Mouse (Mus musculus): ENCODE measurements around the gene Map1lc3b. TPM values are rescaled to one million over a fixed set of nuclear protein-coding genes. Genes with fewer than 3 reads are reported as not detected.
"Not testable (repeated sequence)": the region's sequence is repeated elsewhere in the genome, so short reads cannot be mapped to it uniquely, and the experiment has no call there.

Map1lc3b gene
- polyA plus RNA-seq, 1 experiment: 140 TPM

DNA sequence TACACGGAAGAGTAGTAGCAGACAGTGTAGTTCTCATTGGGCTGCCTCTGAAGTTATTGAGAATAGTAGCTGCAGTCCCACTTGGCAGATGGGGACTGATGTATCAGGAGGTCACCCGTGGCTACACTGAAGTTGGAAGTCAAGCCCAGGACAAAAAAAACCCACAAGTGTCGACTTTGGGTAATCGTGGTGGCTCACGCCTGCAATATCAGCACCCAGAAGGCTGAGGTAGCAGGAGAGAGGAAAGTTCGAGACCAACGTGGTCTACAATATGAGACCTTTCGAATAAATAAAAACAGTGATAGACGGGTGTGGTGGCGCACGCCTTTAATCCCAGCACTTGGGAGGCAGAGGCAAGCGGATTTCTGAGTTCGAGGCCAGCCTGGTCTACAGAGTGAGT lies 5.4 kb upstream of the Map1lc3b start:
- peak overlapping the region; percentile 26 for H3K4me3 ChIP-seq (replicated peaks; ENCODE audit: extremely low read depth, low read depth, low read length)
- TF ChIP-seq POLR2A (IDR thresholded peaks at IDR 0.05; ENCODE audit: borderline replicate concordance, extremely low read depth, low read depth, low read length) (no peak), CTCF (IDR thresholded peaks at IDR 0.05; ENCODE audit: insufficient read depth, low read length) (no peak)
- peaks cover 11% of the 10 kb centered on the region for H3K4me1 ChIP-seq (ENCODE audit: control insufficient read depth, insufficient read depth, low read length)
- no peak for DNase-seq
- WGBS: 38% methylated on average over 13 of the region's 13 CpGs

DNA sequence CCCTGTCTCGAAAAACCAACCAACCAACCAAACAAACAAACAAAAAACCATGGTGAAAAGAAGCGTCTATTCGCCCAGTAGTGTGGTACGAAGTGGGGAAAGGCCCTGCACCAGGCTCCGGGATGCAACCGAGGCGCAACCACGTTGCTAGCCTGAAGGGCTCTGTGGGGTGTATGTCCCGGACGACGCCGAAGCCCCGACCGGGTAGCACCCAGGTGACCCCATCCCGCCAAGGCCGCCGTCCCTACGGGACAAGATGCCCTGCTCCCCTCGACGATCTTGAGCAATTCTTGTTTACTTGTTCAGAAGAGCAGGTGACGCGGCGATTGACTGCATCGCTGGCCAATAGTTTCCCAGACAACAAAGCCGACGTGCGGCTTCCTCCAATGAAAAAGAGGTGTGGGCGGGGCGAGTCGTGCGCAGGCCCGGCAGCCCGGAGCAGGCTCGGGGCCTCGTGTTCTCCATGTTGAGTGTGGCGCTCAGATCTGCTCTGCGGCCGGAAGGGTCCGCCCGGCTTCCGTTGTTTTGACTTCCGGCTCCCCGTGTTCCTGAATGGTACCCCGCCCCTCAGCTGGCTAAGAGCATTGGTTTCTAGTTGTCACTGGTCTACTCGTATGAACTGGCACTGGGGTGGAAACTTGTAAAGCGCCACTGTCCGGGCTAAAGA lies 4.9 kb upstream of the Map1lc3b start:
- H3K4me1 ChIP-seq (ENCODE audit: control insufficient read depth, insufficient read depth, low read length): peaks cover 9% of the 10 kb centered on the region
- under 1% methylated on average over 47 of the region's 47 CpGs for WGBS
- TF ChIP-seq CTCF (IDR thresholded peaks at IDR 0.05; ENCODE audit: insufficient read depth, low read length) (no peak), POLR2A (IDR thresholded peaks at IDR 0.05; ENCODE audit: borderline replicate concordance, extremely low read depth, low read depth, low read length) (peak; percentile 100; the same call in 1 of the 2 replicates)
- peak; percentile 99 for DNase-seq
- peak overlapping the region; percentile 91 for H3K4me3 ChIP-seq (replicated peaks; ENCODE audit: extremely low read depth, low read depth, low read length)

DNA sequence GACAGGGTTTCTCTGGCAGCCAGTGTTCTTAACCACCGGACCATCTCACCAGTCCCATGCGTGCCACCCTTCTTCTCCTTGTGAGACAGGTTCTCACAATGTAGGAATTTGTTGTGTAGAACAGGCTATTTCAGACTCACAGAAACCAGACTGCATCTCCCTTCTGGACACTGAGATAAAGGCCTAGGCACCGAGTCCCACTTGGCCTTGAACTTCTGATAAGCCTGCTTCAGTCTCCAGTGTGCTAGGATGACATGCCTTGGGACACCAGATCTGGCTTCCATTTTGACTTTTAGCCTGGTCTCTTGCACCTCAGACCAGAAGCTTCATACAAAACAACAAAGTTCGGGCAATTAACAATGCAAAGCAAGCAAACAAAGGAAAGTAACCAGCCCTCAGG lies 1.4 kb upstream of the Map1lc3b start:
- Histone ChIP-seq H3K4me3 (replicated peaks; ENCODE audit: extremely low read depth, low read depth, low read length) (no peak overlapping the region), H3K4me1 (ENCODE audit: control insufficient read depth, insufficient read depth, low read length) (peaks cover 24% of the 10 kb centered on the region)
- no peak for DNase-seq
- WGBS: 84% methylated on average over 4 of the region's 4 CpGs
- TF ChIP-seq POLR2A (IDR thresholded peaks at IDR 0.05; ENCODE audit: borderline replicate concordance, extremely low read depth, low read depth, low read length) (no peak), CTCF (IDR thresholded peaks at IDR 0.05; ENCODE audit: insufficient read depth, low read length) (no peak)

DNA sequence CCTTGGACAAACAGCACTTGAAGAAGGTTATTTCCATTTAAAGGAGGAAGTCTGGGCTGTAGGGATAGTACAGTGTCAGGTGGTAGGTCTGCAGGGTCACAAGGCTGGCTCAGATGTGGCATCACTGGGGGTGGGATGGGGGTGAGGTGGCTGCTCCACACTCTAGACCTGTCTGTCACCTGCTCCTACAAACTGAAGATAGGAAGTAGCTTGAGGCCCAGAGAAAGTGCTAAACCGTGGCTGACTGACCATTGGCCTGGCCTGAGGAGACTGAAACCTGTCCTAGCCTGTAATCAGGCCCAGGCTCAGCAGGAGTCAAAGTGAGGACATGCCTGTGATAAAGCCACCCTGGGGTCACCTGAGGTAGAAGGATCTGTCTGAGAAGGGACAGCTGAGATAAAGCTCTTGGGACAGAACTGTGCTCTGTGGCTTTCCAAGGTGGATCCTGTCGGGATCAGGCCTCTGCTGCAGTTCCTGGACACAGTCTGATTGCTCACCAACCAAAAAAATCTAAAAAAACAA lies 895 bp upstream of the Map1lc3b start:
- TF ChIP-seq CTCF (IDR thresholded peaks at IDR 0.05; ENCODE audit: insufficient read depth, low read length) (no peak), POLR2A (IDR thresholded peaks at IDR 0.05; ENCODE audit: borderline replicate concordance, extremely low read depth, low read depth, low read length) (no peak)
- DNase-seq: no peak
- 48% methylated on average over 2 of the region's 2 CpGs for WGBS
- no peak overlapping the region for H3K4me3 ChIP-seq (replicated peaks; ENCODE audit: extremely low read depth, low read depth, low read length)
- peaks cover 28% of the 10 kb centered on the region for H3K4me1 ChIP-seq (ENCODE audit: control insufficient read depth, insufficient read depth, low read length)

DNA sequence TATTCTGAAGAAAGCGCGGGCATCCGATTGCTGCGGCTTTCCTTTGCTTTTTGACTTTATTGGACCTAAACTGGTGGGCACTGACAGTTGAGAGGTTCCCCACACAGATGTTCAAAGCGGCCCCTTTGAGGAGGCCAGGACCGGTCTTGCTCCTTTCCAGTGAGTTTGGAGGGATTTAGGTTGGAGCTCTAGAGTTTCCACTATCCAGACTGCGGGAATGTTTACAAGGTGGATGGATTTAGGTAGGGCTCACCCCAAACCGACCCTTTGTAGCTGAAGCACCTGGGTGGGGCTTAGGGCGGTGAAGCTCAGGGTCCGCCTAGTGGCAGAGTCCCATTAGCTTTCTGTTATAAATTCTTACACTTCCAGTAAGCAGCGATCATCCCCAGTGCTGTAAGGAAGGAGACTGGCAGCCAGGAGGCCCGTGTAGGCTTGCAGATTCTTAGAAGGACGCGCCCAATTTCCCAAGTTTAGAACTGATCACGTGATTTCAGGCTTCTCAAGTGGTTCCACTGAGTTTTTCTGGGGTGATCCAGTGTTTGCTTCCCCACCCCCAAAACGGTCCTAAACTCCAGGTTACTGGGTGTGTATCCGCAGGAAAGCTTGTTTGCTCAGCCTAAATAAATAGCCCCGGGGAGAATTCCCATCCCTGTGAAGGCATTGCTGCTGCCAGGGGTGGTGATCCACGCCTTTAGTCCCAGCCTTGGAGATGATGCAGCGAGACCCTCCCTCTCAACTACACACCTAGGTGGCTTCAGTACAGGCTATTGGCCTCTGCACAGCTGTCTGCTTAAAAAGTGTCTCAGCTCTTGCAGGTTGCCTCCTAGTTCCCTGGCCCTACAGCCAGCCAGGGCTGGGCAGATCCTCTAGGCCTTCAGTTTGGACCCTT lies 1.3 kb downstream of the Map1lc3b start:
- 6% methylated on average over 20 of the region's 20 CpGs for WGBS
- TF ChIP-seq POLR2A (IDR thresholded peaks at IDR 0.05; ENCODE audit: borderline replicate concordance, extremely low read depth, low read depth, low read length) (peak; percentile 25; the same call in 1 of the 2 replicates), CTCF (IDR thresholded peaks at IDR 0.05; ENCODE audit: insufficient read depth, low read length) (peak; percentile 27; the same call in 1 of the 2 replicates)
- Histone ChIP-seq H3K4me1 (ENCODE audit: control insufficient read depth, insufficient read depth, low read length) (peaks cover 29% of the 10 kb centered on the region), H3K4me3 (replicated peaks; ENCODE audit: extremely low read depth, low read depth, low read length) (peak overlapping the region; percentile 91)
- DNase-seq: peak; percentile 48

DNA sequence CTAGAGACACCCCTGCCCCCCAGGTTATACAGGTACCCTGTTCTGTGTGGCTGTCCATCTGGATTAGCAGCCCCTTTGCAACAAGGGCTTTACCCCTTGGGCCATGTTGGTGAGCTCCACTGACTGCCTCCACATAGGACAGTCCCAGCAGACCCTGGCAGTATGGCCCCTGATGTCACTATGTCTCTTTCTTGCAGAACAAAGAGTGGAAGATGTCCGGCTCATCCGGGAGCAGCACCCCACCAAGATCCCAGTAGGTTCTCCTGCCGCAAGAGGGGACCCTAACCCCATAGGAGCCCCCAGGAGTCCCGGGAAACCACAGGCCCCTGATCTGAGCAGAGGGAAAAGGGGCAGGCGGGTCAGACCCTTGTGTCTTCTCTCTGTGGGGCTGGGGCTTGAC lies 3.1 kb downstream of the Map1lc3b start:
- Histone ChIP-seq H3K4me3 (replicated peaks; ENCODE audit: extremely low read depth, low read depth, low read length) (no peak overlapping the region), H3K4me1 (ENCODE audit: control insufficient read depth, insufficient read depth, low read length) (peaks cover 29% of the 10 kb centered on the region)
- DNase-seq: no peak
- TF ChIP-seq POLR2A (IDR thresholded peaks at IDR 0.05; ENCODE audit: borderline replicate concordance, extremely low read depth, low read depth, low read length): no peak
- no peak for TF ChIP-seq CTCF (IDR thresholded peaks at IDR 0.05; ENCODE audit: insufficient read depth, low read length)
- WGBS: 87% methylated on average over 5 of the region's 5 CpGs

DNA sequence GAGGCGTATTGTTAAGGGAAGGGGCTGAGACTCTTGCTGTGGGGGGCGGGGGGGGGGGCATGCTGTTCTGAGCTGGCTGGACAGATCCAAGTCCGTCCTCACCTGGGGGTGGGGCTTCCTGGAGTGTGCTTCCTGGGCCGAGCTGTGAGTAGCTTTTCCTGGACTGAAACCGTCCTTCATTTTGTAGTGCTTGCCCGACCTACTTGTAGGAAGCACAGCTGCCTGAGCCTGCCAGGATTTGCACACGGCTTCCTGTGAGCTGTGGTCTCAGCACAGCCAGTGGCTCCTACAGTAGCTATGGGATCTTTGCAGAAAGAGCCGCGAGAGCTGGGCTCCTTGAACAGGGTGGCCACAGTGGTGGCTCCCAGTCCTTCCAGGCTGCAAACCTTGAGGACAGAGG lies 3.8 kb downstream of the Map1lc3b start:
- 38% methylated on average over 9 of the region's 9 CpGs for WGBS
- no peak overlapping the region for H3K4me3 ChIP-seq (replicated peaks; ENCODE audit: extremely low read depth, low read depth, low read length)
- H3K4me1 ChIP-seq (ENCODE audit: control insufficient read depth, insufficient read depth, low read length): peaks cover 29% of the 10 kb centered on the region
- TF ChIP-seq CTCF (IDR thresholded peaks at IDR 0.05; ENCODE audit: insufficient read depth, low read length) (no peak), POLR2A (IDR thresholded peaks at IDR 0.05; ENCODE audit: borderline replicate concordance, extremely low read depth, low read depth, low read length) (no peak)
- DNase-seq: no peak

DNA sequence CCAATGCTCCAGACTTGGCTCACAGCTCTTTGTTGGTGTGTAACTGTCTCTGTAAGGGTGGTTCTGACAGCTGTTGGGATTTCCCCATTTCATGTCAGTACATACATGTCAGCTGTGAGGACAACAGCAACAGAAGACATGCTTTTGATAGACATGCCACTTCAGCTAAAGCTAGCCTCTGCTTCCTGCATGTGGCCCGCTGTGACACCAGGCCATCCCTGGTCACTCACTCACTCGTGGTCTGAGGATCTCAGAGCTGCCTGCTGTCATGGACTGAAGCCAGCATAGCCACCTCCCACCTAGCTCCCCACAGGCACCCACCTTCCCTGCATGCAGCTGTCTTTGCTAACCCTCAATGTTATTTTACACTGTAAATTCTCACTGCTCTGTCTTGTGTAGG lies 7.3 kb downstream of the Map1lc3b start:
- peaks cover 22% of the 10 kb centered on the region for H3K4me1 ChIP-seq (ENCODE audit: control insufficient read depth, insufficient read depth, low read length)
- H3K4me3 ChIP-seq (replicated peaks; ENCODE audit: extremely low read depth, low read depth, low read length); DNase-seq: not testable (repeated sequence)
- WGBS: 60% methylated on average over 2 of the region's 2 CpGs

DNA sequence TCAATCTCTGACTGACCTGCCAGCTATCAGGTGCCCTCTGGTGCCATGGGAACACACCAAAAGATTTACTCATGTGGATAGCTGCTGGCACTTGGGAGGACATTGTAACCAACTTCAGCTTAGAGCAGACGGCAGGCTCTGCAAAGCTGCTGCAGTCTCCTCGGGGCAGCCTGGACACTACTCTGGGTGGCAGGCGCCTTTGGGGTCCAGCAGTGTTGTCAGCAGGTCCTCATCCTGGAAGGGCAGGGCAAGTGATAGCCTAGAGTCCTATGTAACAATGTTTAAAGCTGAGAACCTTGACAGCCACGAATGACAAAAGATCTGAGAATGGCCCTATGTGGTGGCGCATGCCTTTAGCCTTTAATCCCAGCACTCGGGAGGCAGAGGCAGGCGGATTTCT lies 8.0 kb downstream of the Map1lc3b start:
- no peak for DNase-seq
- Histone ChIP-seq H3K4me3 (replicated peaks; ENCODE audit: extremely low read depth, low read depth, low read length) (no peak overlapping the region), H3K4me1 (ENCODE audit: control insufficient read depth, insufficient read depth, low read length) (peaks cover 16% of the 10 kb centered on the region)
- WGBS: 91% methylated on average over 7 of the region's 7 CpGs
- TF ChIP-seq POLR2A (IDR thresholded peaks at IDR 0.05; ENCODE audit: borderline replicate concordance, extremely low read depth, low read depth, low read length): no peak
- TF ChIP-seq CTCF (IDR thresholded peaks at IDR 0.05; ENCODE audit: insufficient read depth, low read length): no peak
